Mouse (Mus musculus) CH12.LX (cell line): ENCODE data around the gene Mbtps1. TPM values are rescaled to one million over a fixed set of nuclear protein-coding genes. Genes with fewer than 3 reads are reported as not detected.

Experiments
- DNase-seq: peaks from one replicate; pipeline ENCODE4 v3.0.0-alpha.2; 2013; ENCODE audit errors: extremely low read depth
- H3K27ac ChIP-seq: 2 replicates; pipeline ENCODE4 v1.5.1; 2012; ENCODE audit warnings: low read depth, mild to moderate bottlenecking, control low read depth, moderate library complexity; ENCODE audit not compliant: insufficient read depth
- H3K27me3 ChIP-seq: replicated peaks from 2 replicates; pipeline ENCODE3; 2012; ENCODE audit warnings: inconsistent platforms
- H3K36me3 ChIP-seq, 2 experiments: replicated peaks in 1 of 2; 2 replicates each; pipeline versions ENCODE3 to v1.6.1; 2012; ENCODE audit warnings: inconsistent platforms in 1 of 2, low read length in 1 of 2, mild to moderate bottlenecking in 1 of 2, mixed read lengths in 1 of 2, moderate library complexity in 1 of 2; ENCODE audit not compliant: control insufficient read depth in 1 of 2, insufficient read depth in 1 of 2
- H3K4me1 ChIP-seq, 2 experiments: 2 replicates each; pipeline ENCODE4 v1.6.1; 2012; ENCODE audit warnings: inconsistent platforms in 1 of 2, moderate library complexity in 1 of 2; ENCODE audit not compliant: insufficient read depth in 2 of 2, control insufficient read depth in 1 of 2
- H3K4me2 ChIP-seq: 2 replicates; pipeline ENCODE4 v1.6.1; 2012; ENCODE audit warnings: low read depth, mild to moderate bottlenecking, control low read depth; ENCODE audit not compliant: poor library complexity, insufficient read depth, severe bottlenecking
- H3K4me3 ChIP-seq, 3 experiments: fragments of 150-350 bp in 1 of 3; sonication (generic) in 1 of 3; replicated peaks in 1 of 3; 2 replicates each; pipeline versions ENCODE3 to v1.5.1; 2011 to 2012; ENCODE audit warnings: low read depth in 2 of 3, low read length in 2 of 3, mild to moderate bottlenecking in 2 of 3, moderate library complexity in 2 of 3, control low read depth in 1 of 3, improper control_type of control experiment in 1 of 3, inconsistent platforms in 1 of 3, mixed read lengths in 1 of 3; ENCODE audit not compliant: poor library complexity in 1 of 3
- H3K79me2 ChIP-seq: replicated peaks from 2 replicates; pipeline ENCODE4 v1.6.1; 2012; ENCODE audit warnings: mild to moderate bottlenecking, moderate library complexity; ENCODE audit not compliant: control insufficient read depth, poor library complexity, insufficient read depth, severe bottlenecking; ENCODE audit errors: extremely low read depth
- H3K9ac ChIP-seq: 2 replicates; pipeline ENCODE4 v1.6.1; 2012; ENCODE audit warnings: low read depth, mild to moderate bottlenecking, control low read depth, moderate library complexity; ENCODE audit not compliant: insufficient read depth
- H3K9me3 ChIP-seq: replicated peaks from 2 replicates; pipeline ENCODE3; 2012; ENCODE audit warnings: low read length, inconsistent platforms, mixed read lengths
- BHLHE40 ChIP-seq: IDR thresholded peaks from 2 replicates; pipeline ENCODE4 v1.6.1; 2011; ENCODE audit warnings: mild to moderate bottlenecking, low read depth, low read length, improper control_type of control experiment
- CHD1 ChIP-seq: IDR thresholded peaks from 2 replicates; pipeline ENCODE4 v1.6.1; 2012; ENCODE audit warnings: low read depth, low read length, improper control_type of control experiment, inconsistent platforms
- CHD2 ChIP-seq: IDR thresholded peaks from 2 replicates; pipeline ENCODE4 v1.6.1; 2011; ENCODE audit warnings: low read length, improper control_type of control experiment
- CTCF ChIP-seq, 2 experiments: IDR thresholded peaks in 1 of 2; conservative IDR thresholded peaks in 1 of 2; 2 replicates each; pipeline ENCODE4 v1.5.1; 2011 to 2012; ENCODE audit warnings: low read depth in 2 of 2, low read length in 2 of 2, improper control_type of control experiment in 1 of 2, inconsistent platforms in 1 of 2, mild to moderate bottlenecking in 1 of 2, moderate library complexity in 1 of 2
- E2F4 ChIP-seq: IDR thresholded peaks from 2 replicates; pipeline ENCODE4 v1.6.1; 2011; ENCODE audit warnings: low read depth, low read length, improper control_type of control experiment; ENCODE audit not compliant: insufficient replicate concordance
- ELF1 ChIP-seq: IDR thresholded peaks from 2 replicates; pipeline ENCODE4 v1.6.1; 2014; ENCODE audit warnings: low read depth, mild to moderate bottlenecking, inconsistent platforms, low read length, improper control_type of control experiment
- GABPA ChIP-seq: IDR thresholded peaks from 2 replicates; pipeline ENCODE4 v1.6.1; 2012; ENCODE audit warnings: low read depth, low read length, improper control_type of control experiment, inconsistent platforms; ENCODE audit not compliant: insufficient replicate concordance
- HCFC1 ChIP-seq: IDR thresholded peaks from 2 replicates; pipeline ENCODE4 v1.6.1; 2012; ENCODE audit warnings: low read depth, mild to moderate bottlenecking, inconsistent platforms, low read length, improper control_type of control experiment
- IRF4 ChIP-seq: IDR thresholded peaks from 2 replicates; pipeline ENCODE4 v1.6.1; 2014; ENCODE audit warnings: low read depth, mild to moderate bottlenecking, inconsistent platforms, low read length, improper control_type of control experiment
- JUN ChIP-seq: IDR thresholded peaks from 2 replicates; pipeline ENCODE4 v1.6.1; 2011; ENCODE audit warnings: low read depth, mild to moderate bottlenecking, low read length, improper control_type of control experiment, moderate library complexity; ENCODE audit not compliant: insufficient read depth
- JUND ChIP-seq: conservative IDR thresholded peaks from 2 replicates; pipeline ENCODE4 v1.6.1; 2011; ENCODE audit warnings: low read depth, low read length, improper control_type of control experiment
- MAX ChIP-seq: IDR thresholded peaks from 2 replicates; pipeline ENCODE4 v1.6.1; 2011; ENCODE audit warnings: low read length, improper control_type of control experiment
- MEF2A ChIP-seq: IDR thresholded peaks from 2 replicates; pipeline ENCODE4 v1.6.1; 2014; ENCODE audit warnings: low read depth, mild to moderate bottlenecking, inconsistent platforms, low read length, improper control_type of control experiment, borderline replicate concordance
- MXI1 ChIP-seq: IDR thresholded peaks from 2 replicates; pipeline ENCODE4 v1.6.1; 2011; ENCODE audit warnings: mild to moderate bottlenecking, low read depth, low read length, improper control_type of control experiment
- MYC ChIP-seq: IDR thresholded peaks from 2 replicates; pipeline ENCODE4 v1.6.1; 2011; ENCODE audit warnings: low read depth, mild to moderate bottlenecking, improper control_type of control experiment, low read length
- NELFE ChIP-seq: IDR thresholded peaks from 2 replicates; pipeline ENCODE4 v1.6.1; 2011; ENCODE audit warnings: low read depth, low read length, improper control_type of control experiment
- NRF1 ChIP-seq: IDR thresholded peaks from 2 replicates; pipeline ENCODE4 v1.6.1; 2014; ENCODE audit warnings: low read depth, mild to moderate bottlenecking, inconsistent platforms, low read length, improper control_type of control experiment, moderate library complexity
- POLR2A ChIP-seq: IDR thresholded peaks from 2 replicates; pipeline ENCODE4 v1.6.1; 2011; ENCODE audit warnings: low read depth, mild to moderate bottlenecking, improper control_type of control experiment, low read length
- POLR2AphosphoS2 ChIP-seq: IDR thresholded peaks from 2 replicates; pipeline ENCODE4 v1.6.1; 2011; ENCODE audit warnings: low read depth, low read length, improper control_type of control experiment
- RAD21 ChIP-seq: IDR thresholded peaks from 2 replicates; pipeline ENCODE4 v1.6.1; 2011; ENCODE audit warnings: low read depth, mild to moderate bottlenecking, low read length, improper control_type of control experiment, moderate library complexity
- RCOR1 ChIP-seq: conservative IDR thresholded peaks from 2 replicates; pipeline ENCODE4 v1.6.1; 2012; ENCODE audit warnings: low read depth, mild to moderate bottlenecking, inconsistent platforms, low read length, improper control_type of control experiment
- SIN3A ChIP-seq: IDR thresholded peaks from 2 replicates; pipeline ENCODE4 v1.6.1; 2012; ENCODE audit warnings: low read length, improper control_type of control experiment, inconsistent platforms
- SMC3 ChIP-seq: IDR thresholded peaks from 2 replicates; pipeline ENCODE4 v1.6.1; 2011; ENCODE audit warnings: low read depth, low read length, improper control_type of control experiment
- TBP ChIP-seq: conservative IDR thresholded peaks from 2 replicates; pipeline ENCODE4 v1.6.1; 2011; ENCODE audit warnings: low read depth, low read length, improper control_type of control experiment
- TCF12 ChIP-seq: IDR thresholded peaks from 2 replicates; pipeline ENCODE4 v1.6.1; 2014; ENCODE audit warnings: low read depth, mild to moderate bottlenecking, inconsistent platforms, low read length, improper control_type of control experiment
- UBTF ChIP-seq: IDR thresholded peaks from 2 replicates; pipeline ENCODE4 v1.6.1; 2012; ENCODE audit warnings: low read depth, mild to moderate bottlenecking, inconsistent platforms, low read length, improper control_type of control experiment, moderate library complexity
- USF1 ChIP-seq: IDR thresholded peaks from 2 replicates; pipeline ENCODE4 v1.6.1; 2014; ENCODE audit warnings: low read depth, mild to moderate bottlenecking, inconsistent platforms, low read length, improper control_type of control experiment
- ZKSCAN1 ChIP-seq: IDR thresholded peaks from 2 replicates; pipeline ENCODE4 v1.6.1; 2012; ENCODE audit warnings: low read depth, inconsistent platforms, low read length, improper control_type of control experiment, borderline replicate concordance
- ZMIZ1 ChIP-seq: IDR thresholded peaks from 2 replicates; pipeline ENCODE4 v1.6.1; 2012; ENCODE audit warnings: low read depth, mild to moderate bottlenecking, inconsistent platforms, low read length, improper control_type of control experiment
- ZNF384 ChIP-seq: IDR thresholded peaks from 2 replicates; pipeline ENCODE4 v1.6.1; 2012; ENCODE audit warnings: low read depth, low read length, improper control_type of control experiment, inconsistent platforms
- dilution Hi-C: fragments of 300-500 bp; cut with MboI; formaldehyde crosslinking; loops from 2 replicates; pipeline ENCODE4 v1.14.3; 2020; ENCODE audit warnings: low sequenced_read_pairs; ENCODE audit not compliant: extremely low pct_unique_long_range_greater_than_20kb, extremely low pct_ligation_motif_present
- in situ Hi-C: fragments of 300-500 bp; cut with MboI; formaldehyde crosslinking; loops from 3 replicates; pipeline ENCODE4 v1.14.3; 2019; ENCODE audit warnings: low sequenced_read_pairs, low pct_ligation_motif_present, low pct_unique_long_range_greater_than_20kb, mixed read lengths
- polyA plus RNA-seq: library from polyadenylated mRNA; unstranded; fragments of >175 nt; gene quantifications from 2 replicates; pipeline ENCODE4 v1.2.1, GENCODE M21; 2012; ENCODE audit warnings: low read depth; ENCODE audit not compliant: insufficient read length
- total RNA-seq, 2 experiments: library from RNA; depleted of rRNA; stranded (reverse); fragments of 300-350 nt in 1 of 2; fragments of >200 nt in 1 of 2; gene quantifications; 2 replicates each; pipeline ENCODE4 v1.2.3; 2012 to 2014

Gene Mbtps1
- total and polyA plus RNA-seq, 3 experiments, result 32.6 to 41.1 (median 40.7) TPM

DNA sequence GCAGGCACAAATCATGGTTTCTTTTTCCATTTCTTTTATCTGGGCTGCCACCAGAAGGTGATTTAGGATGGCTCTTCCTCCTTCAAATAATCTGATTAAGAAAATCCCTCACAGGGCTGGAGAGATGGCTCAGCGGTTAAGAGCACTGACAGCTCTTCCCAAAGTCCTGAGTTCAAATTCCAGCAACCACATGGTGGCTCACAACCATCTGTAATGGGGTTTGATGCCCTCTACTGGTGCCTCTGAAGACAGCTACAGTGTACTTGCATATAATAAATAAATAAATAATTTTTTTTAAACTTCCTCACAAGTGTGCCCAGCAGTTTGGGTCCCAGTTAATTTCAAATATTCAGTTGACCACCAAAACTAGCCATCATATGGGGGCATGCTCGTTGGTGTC is 47.7 kb upstream of the Mbtps1 start:
- TF ChIP-seq E2F4 (no peak), MYC (peak; percentile 78), CTCF (conservative IDR thresholded peaks at IDR 0.05 in 1 of 2, IDR thresholded peaks at IDR 0.05 in 1 of 2; ENCODE audit: low read depth in 2 of 2, low read length in 2 of 2) (peak in 1 of 2 experiments; percentile 61; a peak in 2 of 4 replicates), RAD21 (peak; percentile 11), ZNF384 (peak; percentile 84)
- TF ChIP-seq, all 38 proteins: peak for 4

DNA sequence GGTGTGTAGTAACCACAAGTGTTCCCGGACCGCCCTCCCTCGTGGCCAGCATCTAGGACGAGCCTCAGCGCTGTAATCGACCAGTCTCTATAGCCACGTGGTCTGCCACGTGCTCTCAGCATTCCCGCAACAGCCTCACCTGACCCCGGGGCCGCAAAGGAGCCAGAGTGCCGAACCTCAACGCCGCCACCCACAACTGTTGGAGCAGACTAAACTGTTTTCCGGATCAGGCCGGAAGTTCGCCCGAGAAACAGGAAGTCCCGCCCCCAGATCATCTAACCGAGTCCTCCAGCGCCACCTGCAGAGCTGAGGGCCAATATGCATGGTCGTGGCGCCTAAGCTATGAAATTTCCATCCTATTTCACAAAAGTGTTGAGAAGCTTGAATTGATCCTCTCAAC is 46.5 kb upstream of the Mbtps1 start, which contains the start of gene Taf1c:
TSS of gene Taf1c (minus strand) at position 227 of the 400 bp plus-strand sequence.
- Histone ChIP-seq H3K9ac (peak within 1 kb of the TSS; percentile 88), H3K27me3 (peaks cover 4% of the 10 kb centered on the region), H3K9me3 (peaks cover 14% of the 10 kb centered on the region), H3K4me2 (peak within 1 kb of the TSS; percentile 81), H3K79me2 (peaks cover 10% of the 10 kb centered on the region; the same call in 1 of the 2 replicates), H3K27ac (peak within 1 kb of the TSS; percentile 40; the same call in 1 of the 2 replicates), H3K36me3 (peaks cover 29 to 35% of the 10 kb centered on the region in 2 experiments), H3K4me1 (peaks cover 7 to 21% of the 10 kb centered on the region in 2 experiments), H3K4me3 (peak within 1 kb of the TSS; percentile 80 to 93 (median 87))
- in situ Hi-C loops (loop anchor here (5.0 kb wide), 2 partner anchors 48 to 103 kb away; partner anchors contain the start of genes Mbtps1 and Slc38a8), dilution Hi-C loops (no loop called here)
- peak; percentile 96 for DNase-seq
- TF ChIP-seq IRF4 (peak; percentile 49; the same call in 1 of the 2 replicates), MXI1 (peak; percentile 94), RAD21 (peak; percentile 89), BHLHE40 (peak; percentile 83), TCF12 (peak; percentile 88), USF1 (peak; percentile 37), ZMIZ1 (peak; percentile 65; the same call in 1 of the 2 replicates), GABPA (no peak; the same call in 1 of the 2 replicates), SIN3A (peak; percentile 98), JUND (no peak), MEF2A (0 out of 2 replicates have a peak, but pooled peaks have one; percentile 17), E2F4 (no peak), POLR2A (peak; percentile 94), POLR2AphosphoS2 (peak; percentile 54; the same call in 1 of the 2 replicates), JUN (no peak), UBTF (no peak), MYC (peak; percentile 98), MAX (peak; percentile 98), SMC3 (peak; percentile 85), CTCF (conservative IDR thresholded peaks at IDR 0.05 in 1 of 2, IDR thresholded peaks at IDR 0.05 in 1 of 2; ENCODE audit: low read depth in 2 of 2, low read length in 2 of 2) (peak; percentile 33 to 97; a peak in 3 of 4 replicates), CHD1 (no peak), CHD2 (0 out of 2 replicates have a peak, but pooled peaks have one; percentile 22), ZNF384 (no peak), ELF1 (peak; percentile 96), NRF1 (peak; percentile 21; the same call in 1 of the 2 replicates), TBP (peak; percentile 82), RCOR1 (no peak; the same call in 1 of the 2 replicates), NELFE (peak; percentile 94), HCFC1 (peak; percentile 87), ZKSCAN1 (no peak)

More for the DNA sequence above, 47.7 kb upstream of the Mbtps1 start:
- dilution Hi-C loops (no loop called here), in situ Hi-C loops (loop anchor here (5.0 kb wide), 1 partner anchor 104 kb away; the partner anchor contains the start of gene Slc38a8)
- peaks cover 17 to 23% of the 10 kb centered on the region in 2 experiments for H3K36me3 ChIP-seq
- no peak overlapping the region for H3K27ac ChIP-seq
- H3K4me1 ChIP-seq, result peaks cover 7 to 21% of the 10 kb centered on the region in 2 experiments
- no peak overlapping the region for H3K9ac ChIP-seq
- no peak overlapping the region for H3K4me2 ChIP-seq
- H3K79me2 ChIP-seq, result peaks cover 10% of the 10 kb centered on the region; the same call in 1 of the 2 replicates
- H3K4me3 ChIP-seq, result no peak overlapping the region
- H3K9me3 ChIP-seq, result peaks cover 14% of the 10 kb centered on the region
- H3K27me3 ChIP-seq, result peaks cover 12% of the 10 kb centered on the region
- DNase-seq, result no peak
